In the genomic region with DNA sequence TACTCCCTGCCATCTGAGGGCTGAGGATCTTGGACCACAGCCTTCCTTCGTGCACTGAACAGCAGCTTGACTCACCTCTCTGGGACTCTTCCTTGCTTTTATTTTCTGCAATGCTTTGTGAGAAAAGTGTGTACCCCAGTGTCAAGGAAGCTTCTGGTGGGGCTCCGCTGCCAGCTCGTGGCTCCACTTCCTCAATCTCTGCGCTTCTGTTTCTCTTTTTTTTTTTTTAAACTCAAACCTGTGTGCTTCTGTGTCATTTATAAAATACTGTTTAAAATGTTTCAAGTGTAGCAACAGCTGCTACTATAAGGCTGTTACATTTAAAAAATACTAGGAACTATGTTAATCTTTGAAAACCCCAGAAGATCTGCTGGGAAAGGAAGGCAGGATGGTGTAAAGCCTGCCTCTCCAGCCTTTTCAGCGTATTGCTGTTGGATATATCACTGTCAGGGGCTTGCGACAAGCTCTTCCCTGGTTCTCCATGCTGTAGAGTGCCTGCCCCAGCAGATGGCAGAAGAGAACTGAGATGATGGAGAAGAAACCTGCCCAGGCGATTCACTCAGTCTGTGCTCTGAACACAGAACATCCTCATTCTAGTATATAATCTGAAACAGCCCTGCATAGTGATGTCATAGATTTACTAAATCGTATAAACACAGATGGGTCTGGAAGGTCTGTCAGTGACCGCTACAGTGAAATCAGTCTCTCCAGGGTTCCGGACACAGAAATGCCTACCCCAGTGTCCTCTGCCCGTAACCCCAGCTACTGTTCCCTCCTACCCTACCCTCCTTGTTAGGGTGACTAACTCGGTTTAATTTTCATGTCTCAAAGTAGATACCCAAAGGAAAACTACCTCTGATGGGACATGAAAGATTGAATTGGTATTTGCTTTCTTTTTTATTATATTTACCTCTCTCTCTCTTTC, we compare ENCODE assay signal across 8 mouse cellular contexts.
DNase-seq lines count a peak whose midpoint lies in the region; ATAC-seq and TF ChIP-seq lines count a peak whose summit lies in the region.

No protein-coding gene starts in this region.

- WGBS in cerebellum, adult 2 months = 44% methylated on average over 12 of the region's 12 CpGs
- WGBS in lung, embryonic 14.5 days = 32% methylated on average over 12 of the region's 12 CpGs
- WGBS in neural tube, embryonic 15.5 days = 51% methylated on average over 12 of the region's 12 CpGs

- peak; percentile 95 for ATAC-seq in frontal cortex, adult (ENCODE audit: low TSS enrichment)
- ATAC-seq in hematopoietic stem cell, adult 5-6 weeks (replicated peaks in 1 of 2; ENCODE audit: insufficient read depth in 1 of 2, low FRiP score in 2 of 2, low TSS enrichment in 1 of 2, low read depth in 1 of 2, poor library complexity in 2 of 2, severe bottlenecking in 2 of 2) = peak; percentile 66 to 68
- peak; percentile 82 for ATAC-seq in lung, embryonic 14.5 days (ENCODE audit: insufficient read depth)
- ATAC-seq in neural tube, embryonic 15.5 days (ENCODE audit: low FRiP score) = peak; percentile 91

- peak; percentile 28; the same call in 1 of the 2 replicates for TF ChIP-seq CTCF in E14TG2a.4 (conservative IDR thresholded peaks at IDR 0.05; ENCODE audit: low read length)
- peak; percentile 86 for TF ChIP-seq CTCF in cerebellum, adult 2 months (IDR thresholded peaks at IDR 0.05; ENCODE audit: borderline replicate concordance, insufficient read depth, low read depth, low read length)
- peak; percentile 83 for TF ChIP-seq CTCF in lung, embryonic 14.5 days (IDR thresholded peaks at IDR 0.05; ENCODE audit: low read depth)

- H3K9ac ChIP-seq in lung, embryonic 14.5 days = no peak overlapping the region
- no peak overlapping the region for H3K9ac ChIP-seq in neural tube, embryonic 15.5 days (replicated peaks)

- DNase-seq in cerebellum, adult 2 months = peak; percentile 76 to 82
- DNase-seq in layer of hippocampus, adult 8-10 months (ENCODE audit: low spot score in 2 of 2) = peak; percentile 74 to 85
- DNase-seq in lung, embryonic 14.5 days = peak; percentile 91
- peak; percentile 89 for DNase-seq in testis, postnatal 10 days (ENCODE audit: low spot score)

- no peaks in the 10 kb centered on the region for H3K36me3 ChIP-seq in E14TG2a.4 (ENCODE audit: insufficient read depth, low read length)
- no peaks in the 10 kb centered on the region for H3K36me3 ChIP-seq in lung, embryonic 14.5 days (ENCODE audit: insufficient read depth)
- no peaks in the 10 kb centered on the region for H3K36me3 ChIP-seq in neural tube, embryonic 15.5 days

- H3K9me3 ChIP-seq in E14TG2a.4 (ENCODE audit: low read length) = no peaks in the 10 kb centered on the region
- H3K9me3 ChIP-seq in lung, embryonic 14.5 days (ENCODE audit: low read depth, low read length) = no peaks in the 10 kb centered on the region
- H3K9me3 ChIP-seq in neural tube, embryonic 15.5 days (replicated peaks) = no peaks in the 10 kb centered on the region

- H3K4me3 ChIP-seq in E14TG2a.4 (replicated peaks; ENCODE audit: low read length) = no peak overlapping the region
- H3K4me3 ChIP-seq in cerebellum, adult 2 months (replicated peaks; ENCODE audit: insufficient read depth, low read depth, low read length) = no peak overlapping the region
- no peak overlapping the region for H3K4me3 ChIP-seq in lung, embryonic 14.5 days (ENCODE audit: low read depth, low read length)
- H3K4me3 ChIP-seq in neural tube, embryonic 15.5 days (replicated peaks) = no peak overlapping the region

- H3K27ac ChIP-seq in cerebellum, adult 2 months (ENCODE audit: insufficient read depth, low read length) = no peak overlapping the region
- H3K27ac ChIP-seq in lung, embryonic 14.5 days (ENCODE audit: low read depth) = no peak overlapping the region
- no peak overlapping the region for H3K27ac ChIP-seq in neural tube, embryonic 15.5 days (replicated peaks)

- no peak for TF ChIP-seq POLR2A in cerebellum, adult 2 months (IDR thresholded peaks at IDR 0.05; ENCODE audit: borderline replicate concordance, insufficient read depth, low read length)

- H3K4me1 ChIP-seq in E14TG2a.4 (replicated peaks; ENCODE audit: low read depth, low read length) = no peaks in the 10 kb centered on the region
- H3K4me1 ChIP-seq in cerebellum, adult 2 months (ENCODE audit: control insufficient read depth, insufficient read depth, low read length) = peaks cover 4% of the 10 kb centered on the region
- H3K4me1 ChIP-seq in lung, embryonic 14.5 days (ENCODE audit: insufficient read depth) = no peaks in the 10 kb centered on the region
- peaks cover 5% of the 10 kb centered on the region; the same call in 1 of the 2 replicates for H3K4me1 ChIP-seq in neural tube, embryonic 15.5 days

- no peak overlapping the region; the same call in 1 of the 2 replicates for H3K4me2 ChIP-seq in lung, embryonic 14.5 days
- no peak overlapping the region for H3K4me2 ChIP-seq in neural tube, embryonic 15.5 days

- H3K27me3 ChIP-seq in E14TG2a.4 (ENCODE audit: insufficient read depth, low read length) = no peaks in the 10 kb centered on the region
- no peaks in the 10 kb centered on the region for H3K27me3 ChIP-seq in cerebellum, adult 2 months (ENCODE audit: control insufficient read depth, insufficient read depth, low read length)
- H3K27me3 ChIP-seq in lung, embryonic 14.5 days (ENCODE audit: insufficient read depth, low read length) = no peaks in the 10 kb centered on the region
- no peaks in the 10 kb centered on the region for H3K27me3 ChIP-seq in neural tube, embryonic 15.5 days (replicated peaks)

Comparison
In these comparisons a context has a peak if more than half of its experiments do, and no peak if none do; other contexts are left out.
1. CTCF ChIP-seq: peak in every context shown above with its lines; median percentile 86 in cerebellum, adult 2 months; 83 in lung, embryonic 14.5 days; 28 in E14TG2a.4.